Mouse (Mus musculus) kidney, adult 2 months (tissue): ENCODE measurements around the gene Adgrg6. TPM values are rescaled to one million over a fixed set of nuclear protein-coding genes. Genes with fewer than 3 reads are reported as not detected.

ENCODE experiments used
- DNase-seq: peaks from one replicate; pipeline ENCODE4 v3.0.0; 2021
- H3K27ac ChIP-seq: fragments of 200-500 bp; 2 replicates; pipeline ENCODE4 v1.5.1; 2012; ENCODE audit warnings: low read depth, low read length, control low read depth, inconsistent platforms; ENCODE audit not compliant: insufficient read depth
- H3K27me3 ChIP-seq: fragments of 200-500 bp; replicated peaks from 2 replicates; pipeline ENCODE4 v1.6.1; 2012; ENCODE audit warnings: mild to moderate bottlenecking, moderate library complexity, low read length, inconsistent platforms; ENCODE audit not compliant: control insufficient read depth, insufficient read depth
- H3K36me3 ChIP-seq: fragments of 200-500 bp; 2 replicates; pipeline ENCODE4 v1.6.1; 2012; ENCODE audit warnings: mild to moderate bottlenecking, moderate library complexity, low read length, inconsistent platforms; ENCODE audit not compliant: control insufficient read depth, insufficient read depth
- H3K4me1 ChIP-seq: fragments of 200-500 bp; 2 replicates; pipeline ENCODE4 v1.6.1; 2011; ENCODE audit warnings: low read length; ENCODE audit not compliant: control insufficient read depth, insufficient read depth
- H3K4me3 ChIP-seq: fragments of 200-500 bp; 2 replicates; pipeline ENCODE4 v1.5.1; 2011; ENCODE audit warnings: mild to moderate bottlenecking, low read depth, low read length, control low read depth; ENCODE audit not compliant: insufficient read depth
- CTCF ChIP-seq: fragments of 200-500 bp; conservative IDR thresholded peaks from 2 replicates; pipeline ENCODE4 v1.5.1; 2011; ENCODE audit warnings: low read depth, mild to moderate bottlenecking, control low read depth, low read length, moderate library complexity, mixed read lengths; ENCODE audit not compliant: insufficient read depth, insufficient read length
- POLR2A ChIP-seq: fragments of 200-500 bp; IDR thresholded peaks from one replicate; pipeline ENCODE4 v1.6.1; 2011; ENCODE audit warnings: low read depth, low read length, control low read depth
- WGBS: fragments of 180-500 bp; shearing (Covaris S2); methylation state at CpG from one replicate; pipeline ENCODE4 v1.1.7; 2018; 5-methylcytosine and 5-hydroxymethylcytosine counted together
- polyA plus RNA-seq: library from polyadenylated mRNA; depleted of rRNA; stranded (reverse); fragments of >200 nt; gene quantifications from 2 replicates; pipeline ENCODE4 v1.2.3, GENCODE M21; 2012

Adgrg6 gene
- polyA plus RNA-seq, 1 experiment = 1.9 TPM

GRCm38 (mm10) chr10:14546111-14546551 lies 672 bp upstream of the Adgrg6 start:
- Histone ChIP-seq H3K36me3 (no peaks in the 10 kb centered on the region), H3K27ac (0 out of 2 replicates have a peak overlapping the region, but pooled peaks have one; percentile 23), H3K4me1 (no peaks in the 10 kb centered on the region), H3K4me3 (0 out of 2 replicates have a peak overlapping the region, but pooled peaks have one; percentile 19), H3K27me3 (no peaks in the 10 kb centered on the region)
- TF ChIP-seq POLR2A (no peak), CTCF (no peak)
- DNase-seq = peak; percentile 13
- WGBS = 46% methylated on average over 7 of the region's 7 CpGs

- 10% methylated on average over 9 of the region's 9 CpGs for WGBS
- TF ChIP-seq CTCF (no peak), POLR2A (no peak)
- H3K4me3 ChIP-seq = peak overlapping the region; percentile 65
- H3K36me3 ChIP-seq = no peaks in the 10 kb centered on the region
- no peaks in the 10 kb centered on the region for H3K27me3 ChIP-seq
- H3K27ac ChIP-seq = no peak overlapping the region
- H3K4me1 ChIP-seq = no peaks in the 10 kb centered on the region
- DNase-seq = no peak
Observed at GRCm38 (mm10) chr10:14544608-14544940, 885 bp downstream of the Adgrg6 start.

GRCm38 (mm10) chr10:14543511-14544067 lies 1.9 kb downstream of the Adgrg6 start:
- H3K4me1 ChIP-seq = no peaks in the 10 kb centered on the region
- DNase-seq = no peak
- H3K36me3 ChIP-seq = no peaks in the 10 kb centered on the region
- H3K27me3 ChIP-seq = no peaks in the 10 kb centered on the region
- TF ChIP-seq CTCF = no peak
- no peak for TF ChIP-seq POLR2A
- 71% methylated on average over 8 of the region's 8 CpGs for WGBS
- H3K27ac ChIP-seq = no peak overlapping the region
- H3K4me3 ChIP-seq = no peak overlapping the region

- 88% methylated on average over 3 of the region's 3 CpGs for WGBS
- Histone ChIP-seq H3K4me3 (no peak overlapping the region), H3K27ac (no peak overlapping the region), H3K36me3 (no peaks in the 10 kb centered on the region), H3K4me1 (no peaks in the 10 kb centered on the region), H3K27me3 (no peaks in the 10 kb centered on the region; the same call in 1 of the 2 replicates)
- no peak for DNase-seq
- TF ChIP-seq POLR2A (no peak), CTCF (no peak)
Observed at GRCm38 (mm10) chr10:14537102-14537501, 8.4 kb downstream of the Adgrg6 start.

GRCm38 (mm10) chr10:14531090-14531489 lies 14.4 kb downstream of the Adgrg6 start:
- Histone ChIP-seq H3K27me3 (no peaks in the 10 kb centered on the region), H3K36me3 (no peaks in the 10 kb centered on the region), H3K27ac (no peak overlapping the region), H3K4me3 (no peak overlapping the region), H3K4me1 (no peaks in the 10 kb centered on the region)
- WGBS = 60% methylated on average over 3 of the region's 3 CpGs
- TF ChIP-seq CTCF = no peak
- no peak for TF ChIP-seq POLR2A
- no peak for DNase-seq

GRCm38 (mm10) chr10:14530670-14531069 lies 14.8 kb downstream of the Adgrg6 start:
- DNase-seq = no peak
- TF ChIP-seq POLR2A = no peak
- no peak for TF ChIP-seq CTCF
- H3K27me3 ChIP-seq = no peaks in the 10 kb centered on the region
- no peak overlapping the region for H3K4me3 ChIP-seq
- 98% methylated on average over 1 of the region's 1 CpGs for WGBS
- no peaks in the 10 kb centered on the region for H3K4me1 ChIP-seq
- no peak overlapping the region for H3K27ac ChIP-seq
- no peaks in the 10 kb centered on the region for H3K36me3 ChIP-seq

GRCm38 (mm10) chr10:14527765-14528164 lies 17.7 kb downstream of the Adgrg6 start:
- no peak for TF ChIP-seq POLR2A
- TF ChIP-seq CTCF = no peak
- H3K27ac ChIP-seq = no peak overlapping the region
- WGBS = 61% methylated on average over 2 of the region's 2 CpGs
- H3K4me1 ChIP-seq = no peaks in the 10 kb centered on the region
- H3K27me3 ChIP-seq = no peaks in the 10 kb centered on the region
- no peak overlapping the region for H3K4me3 ChIP-seq
- no peaks in the 10 kb centered on the region for H3K36me3 ChIP-seq
- DNase-seq = no peak

- no peak overlapping the region for H3K27ac ChIP-seq
- 95% methylated on average over 5 of the region's 5 CpGs for WGBS
- no peak overlapping the region for H3K4me3 ChIP-seq
- no peak for TF ChIP-seq POLR2A
- TF ChIP-seq CTCF = no peak
- no peaks in the 10 kb centered on the region for H3K36me3 ChIP-seq
- H3K27me3 ChIP-seq = no peaks in the 10 kb centered on the region
- DNase-seq = no peak
- H3K4me1 ChIP-seq = no peaks in the 10 kb centered on the region
Observed at GRCm38 (mm10) chr10:14522729-14523128, 22.7 kb downstream of the Adgrg6 start.
